Mouse (Mus musculus): Measurements from ENCODE around the gene Clec2g. TPM values are rescaled to one million over a fixed set of nuclear protein-coding genes. Genes with fewer than 3 reads are reported as not detected.

Clec2g gene
- total RNA-seq, 1 experiment: 0.22 TPM

- Histone ChIP-seq H3K36me3 (ENCODE audit: control insufficient read depth, insufficient read depth, low read length, poor library complexity, severe bottlenecking) (no peaks in the 10 kb centered on the region), H3K9ac (ENCODE audit: insufficient read depth, low read depth, low read length, poor library complexity, severe bottlenecking) (no peak overlapping the region), H3K4me1 (ENCODE audit: control insufficient read depth in 2 of 2, insufficient read depth in 2 of 2, low read length in 2 of 2, poor library complexity in 1 of 2) (no peaks in the 10 kb centered on the region), H3K4me3 (ENCODE audit: insufficient read depth in 1 of 2, low read depth in 1 of 2, low read length in 2 of 2, poor library complexity in 1 of 2, severe bottlenecking in 1 of 2) (no peak overlapping the region), H3K9me3 (ENCODE audit: control insufficient read depth, insufficient read depth, low read depth, low read length) (no peaks in the 10 kb centered on the region), H3K27ac (ENCODE audit: insufficient read depth, low read depth, low read length, poor library complexity, severe bottlenecking) (no peak overlapping the region)
- no peak for TF ChIP-seq HCFC1 (IDR thresholded peaks at IDR 0.05; ENCODE audit: borderline replicate concordance, insufficient read depth, low read length)
- no peak for TF ChIP-seq ZNF384 (IDR thresholded peaks at IDR 0.05; ENCODE audit: low read depth, low read length)
- TF ChIP-seq ZC3H11A (IDR thresholded peaks at IDR 0.05; ENCODE audit: borderline replicate concordance, low read depth, low read length): no peak
- no peak for TF ChIP-seq CHD2 (IDR thresholded peaks at IDR 0.05; ENCODE audit: low read depth, low read length)
- no peak for TF ChIP-seq MAFK (IDR thresholded peaks at IDR 0.05; ENCODE audit: insufficient read depth, low read depth, low read length)
- in situ Hi-C loops (cut with MboI; ENCODE audit: low sequenced_read_pairs in 2 of 2, unreplicated experiment in 2 of 2): no loop called here
- DNase-seq (ENCODE audit: low read depth, low spot score): no peak
Observed at GRCm38 (mm10) chr6:129012966-129013365, 78.8 kb downstream of the Clec2g start.

GRCm38 (mm10) chr6:129013762-129014276 is 79.6 kb downstream of the Clec2g start:
- H3K9ac ChIP-seq (ENCODE audit: insufficient read depth, low read depth, low read length, poor library complexity, severe bottlenecking): no peak overlapping the region
- H3K4me3 ChIP-seq (ENCODE audit: insufficient read depth in 1 of 2, low read depth in 1 of 2, low read length in 2 of 2, poor library complexity in 1 of 2, severe bottlenecking in 1 of 2): no peak overlapping the region
- TF ChIP-seq ZNF384 (IDR thresholded peaks at IDR 0.05; ENCODE audit: low read depth, low read length) (no peak), MAFK (IDR thresholded peaks at IDR 0.05; ENCODE audit: insufficient read depth, low read depth, low read length) (no peak), CHD2 (IDR thresholded peaks at IDR 0.05; ENCODE audit: low read depth, low read length) (no peak), HCFC1 (IDR thresholded peaks at IDR 0.05; ENCODE audit: borderline replicate concordance, insufficient read depth, low read length) (no peak), ZC3H11A (IDR thresholded peaks at IDR 0.05; ENCODE audit: borderline replicate concordance, low read depth, low read length) (no peak)
- in situ Hi-C loops (cut with MboI; ENCODE audit: low sequenced_read_pairs in 2 of 2, unreplicated experiment in 2 of 2): no loop called here
- H3K27ac ChIP-seq (ENCODE audit: insufficient read depth, low read depth, low read length, poor library complexity, severe bottlenecking): no peak overlapping the region
- no peaks in the 10 kb centered on the region for H3K9me3 ChIP-seq (ENCODE audit: control insufficient read depth, insufficient read depth, low read depth, low read length)
- H3K36me3 ChIP-seq (ENCODE audit: control insufficient read depth, insufficient read depth, low read length, poor library complexity, severe bottlenecking): no peaks in the 10 kb centered on the region
- H3K4me1 ChIP-seq (ENCODE audit: control insufficient read depth in 2 of 2, insufficient read depth in 2 of 2, low read length in 2 of 2, poor library complexity in 1 of 2): no peaks in the 10 kb centered on the region
- no peak for DNase-seq (ENCODE audit: low read depth, low spot score)

- Histone ChIP-seq H3K36me3 (ENCODE audit: control insufficient read depth, insufficient read depth, low read length, poor library complexity, severe bottlenecking) (no peaks in the 10 kb centered on the region), H3K9ac (ENCODE audit: insufficient read depth, low read depth, low read length, poor library complexity, severe bottlenecking) (no peak overlapping the region), H3K27ac (ENCODE audit: insufficient read depth, low read depth, low read length, poor library complexity, severe bottlenecking) (no peak overlapping the region), H3K4me3 (ENCODE audit: insufficient read depth in 1 of 2, low read depth in 1 of 2, low read length in 2 of 2, poor library complexity in 1 of 2, severe bottlenecking in 1 of 2) (no peak overlapping the region), H3K4me1 (ENCODE audit: control insufficient read depth in 2 of 2, insufficient read depth in 2 of 2, low read length in 2 of 2, poor library complexity in 1 of 2) (no peaks in the 10 kb centered on the region), H3K9me3 (ENCODE audit: control insufficient read depth, insufficient read depth, low read depth, low read length) (no peaks in the 10 kb centered on the region)
- in situ Hi-C loops (cut with MboI; ENCODE audit: low sequenced_read_pairs in 2 of 2, unreplicated experiment in 2 of 2): no loop called here
- TF ChIP-seq ZNF384 (IDR thresholded peaks at IDR 0.05; ENCODE audit: low read depth, low read length) (no peak), ZC3H11A (IDR thresholded peaks at IDR 0.05; ENCODE audit: borderline replicate concordance, low read depth, low read length) (no peak), CHD2 (IDR thresholded peaks at IDR 0.05; ENCODE audit: low read depth, low read length) (no peak), MAFK (IDR thresholded peaks at IDR 0.05; ENCODE audit: insufficient read depth, low read depth, low read length) (no peak), HCFC1 (IDR thresholded peaks at IDR 0.05; ENCODE audit: borderline replicate concordance, insufficient read depth, low read length) (no peak)
- no peak for DNase-seq (ENCODE audit: low read depth, low spot score)
Observed at GRCm38 (mm10) chr6:129014399-129014798, 80.2 kb downstream of the Clec2g start.

- no peaks in the 10 kb centered on the region for H3K9me3 ChIP-seq (ENCODE audit: control insufficient read depth, insufficient read depth, low read depth, low read length)
- H3K9ac ChIP-seq (ENCODE audit: insufficient read depth, low read depth, low read length, poor library complexity, severe bottlenecking): no peak overlapping the region
- no peaks in the 10 kb centered on the region for H3K36me3 ChIP-seq (ENCODE audit: control insufficient read depth, insufficient read depth, low read length, poor library complexity, severe bottlenecking)
- H3K27ac ChIP-seq (ENCODE audit: insufficient read depth, low read depth, low read length, poor library complexity, severe bottlenecking): no peak overlapping the region
- DNase-seq (ENCODE audit: low read depth, low spot score): no peak
- no peak overlapping the region for H3K4me3 ChIP-seq (ENCODE audit: insufficient read depth in 1 of 2, low read depth in 1 of 2, low read length in 2 of 2, poor library complexity in 1 of 2, severe bottlenecking in 1 of 2)
- H3K4me1 ChIP-seq (ENCODE audit: control insufficient read depth in 2 of 2, insufficient read depth in 2 of 2, low read length in 2 of 2, poor library complexity in 1 of 2): no peaks in the 10 kb centered on the region
- in situ Hi-C loops (cut with MboI; ENCODE audit: low sequenced_read_pairs in 2 of 2, unreplicated experiment in 2 of 2): no loop called here
- TF ChIP-seq MAFK (IDR thresholded peaks at IDR 0.05; ENCODE audit: insufficient read depth, low read depth, low read length): no peak
- TF ChIP-seq ZNF384 (IDR thresholded peaks at IDR 0.05; ENCODE audit: low read depth, low read length): no peak
- no peak for TF ChIP-seq HCFC1 (IDR thresholded peaks at IDR 0.05; ENCODE audit: borderline replicate concordance, insufficient read depth, low read length)
- no peak for TF ChIP-seq CHD2 (IDR thresholded peaks at IDR 0.05; ENCODE audit: low read depth, low read length)
- no peak for TF ChIP-seq ZC3H11A (IDR thresholded peaks at IDR 0.05; ENCODE audit: borderline replicate concordance, low read depth, low read length)
Observed at GRCm38 (mm10) chr6:129027451-129028248, 93.5 kb downstream of the Clec2g start.

Data from ES-E14 (cell line).